Mouse (Mus musculus) spleen, postnatal 10 days (tissue): ENCODE data around the gene Syna.

ENCODE experiments used
- DNase-seq, 2 experiments: peaks; one replicate each; pipeline ENCODE4 v3.0.0; 2021 to 2022; ENCODE audit warnings: low spot score in 2 of 2

Gene Syna

DNA sequence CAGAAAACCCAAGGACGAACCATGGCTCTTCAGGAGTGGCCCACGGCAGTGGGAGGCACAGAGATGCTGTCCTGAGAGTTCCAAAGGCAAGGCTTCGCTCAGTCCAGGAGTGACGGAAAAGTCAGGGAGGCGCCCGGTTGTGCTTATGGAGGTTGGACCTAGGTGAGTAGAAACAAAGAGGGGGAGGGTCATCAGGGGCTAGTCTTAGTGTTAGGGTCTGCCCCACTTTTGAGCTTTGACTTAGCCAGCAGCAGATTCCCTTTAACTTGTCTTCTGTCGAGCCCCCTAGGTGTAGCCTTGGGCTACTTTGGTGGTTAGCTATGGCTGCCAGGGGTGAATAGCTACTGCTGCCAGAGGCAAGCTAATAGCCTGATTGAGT lies at the start of gene Syna:
Gene Syna (minus strand): TSS at position 101 of the 379 bp plus-strand sequence.
- no peak for DNase-seq

DNA sequence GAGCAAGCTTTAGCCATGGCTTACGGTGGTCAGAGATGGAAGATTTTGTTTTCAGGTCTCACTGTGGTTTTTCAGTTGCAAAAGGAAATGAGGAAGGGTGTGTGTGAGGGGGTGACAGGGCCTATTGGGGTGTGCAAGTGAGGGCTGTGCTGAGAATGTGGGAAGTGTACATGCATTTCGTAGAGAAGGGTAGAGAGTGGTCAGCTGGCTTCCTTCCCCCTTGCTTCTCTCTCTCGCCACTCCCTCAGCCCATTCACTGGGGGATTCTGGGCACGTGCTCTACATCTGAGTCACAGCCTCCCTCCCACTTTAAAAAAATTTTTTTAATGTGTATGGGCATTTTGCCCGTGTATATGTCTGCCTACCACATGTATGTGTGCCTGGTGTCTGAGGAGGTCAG lies 47.1 kb upstream of the Syna start:
- peak in 1 of 2 experiments; percentile 43 for DNase-seq

DNA sequence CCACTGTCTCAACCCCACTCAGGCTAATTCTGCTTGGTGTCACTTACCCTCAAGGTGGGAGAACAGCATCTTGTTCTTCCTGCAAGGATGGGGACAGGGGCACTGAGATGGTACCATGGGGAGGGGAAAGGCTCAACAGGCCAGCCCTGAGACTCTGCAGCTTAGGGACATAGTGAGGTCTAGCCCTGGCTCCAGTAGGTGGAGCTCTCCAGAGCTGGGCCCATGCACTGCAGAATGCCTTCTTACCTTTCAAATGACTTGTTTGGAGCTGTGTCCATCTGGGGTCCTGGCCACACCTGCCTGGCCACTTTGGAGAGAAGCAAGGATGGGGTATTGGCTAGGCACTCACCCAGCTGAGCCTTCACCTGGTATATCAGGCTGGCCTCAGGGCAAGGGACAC lies 46.3 kb upstream of the Syna start:
- DNase-seq = peak in 1 of 2 experiments; percentile 35

DNA sequence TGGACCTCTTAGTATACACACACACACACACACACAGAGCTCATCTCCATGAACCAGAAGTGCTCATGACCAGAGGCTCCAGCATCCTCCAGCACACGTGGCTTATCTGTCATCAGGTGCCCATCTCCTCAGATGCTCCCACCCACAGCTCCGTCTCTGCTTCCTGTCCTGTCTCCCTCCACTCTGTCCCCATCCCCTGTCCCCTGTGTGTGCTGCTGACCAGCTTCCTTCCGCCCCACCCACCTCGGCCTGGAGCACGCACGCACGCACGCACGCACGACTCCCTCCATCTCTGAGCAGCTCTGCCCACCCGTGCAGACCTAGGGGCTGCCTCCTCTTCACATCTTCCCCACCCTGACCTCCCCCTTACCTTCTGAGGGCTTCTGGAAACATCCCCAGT lies 44.4 kb upstream of the Syna start:
- DNase-seq = no peak

DNA sequence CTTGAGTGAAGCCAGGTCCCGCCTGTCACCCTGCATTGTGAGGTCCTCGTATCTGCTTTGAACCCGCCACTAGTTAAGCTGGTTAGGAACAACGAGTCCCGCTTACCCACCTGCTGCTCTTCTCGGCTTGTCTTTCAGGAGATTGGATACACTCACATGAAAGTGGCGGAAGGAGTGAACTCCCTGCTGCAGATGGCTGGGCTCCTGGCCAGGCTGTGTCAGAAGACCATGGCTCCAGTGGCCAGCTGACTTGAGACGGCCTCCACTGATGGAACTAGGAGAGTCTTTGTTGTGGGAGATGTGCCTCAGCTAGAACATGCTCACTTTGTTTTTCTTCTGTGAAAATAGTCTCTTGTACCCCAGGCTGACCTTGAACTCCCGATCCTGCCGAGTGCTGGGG lies 37.7 kb upstream of the Syna start:
- DNase-seq = no peak

DNA sequence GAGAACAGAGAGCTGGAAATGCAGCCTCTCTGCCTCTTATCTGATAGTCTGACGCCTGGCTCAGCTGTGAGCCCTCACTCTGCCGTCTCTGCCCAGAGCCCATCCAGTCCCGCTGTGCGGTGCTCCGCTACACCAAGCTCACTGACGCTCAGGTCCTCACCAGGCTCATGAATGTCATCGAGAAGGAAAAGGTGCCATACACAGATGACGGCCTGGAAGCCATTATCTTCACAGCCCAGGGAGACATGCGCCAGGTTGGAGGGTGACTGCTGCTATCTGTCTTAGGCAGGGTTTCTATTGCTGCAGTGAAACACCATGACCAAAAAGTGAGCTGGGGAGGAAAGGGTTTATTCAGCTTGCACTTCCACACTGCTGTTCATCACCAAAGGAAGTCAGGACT lies 33.1 kb upstream of the Syna start:
- peak in 1 of 2 experiments; percentile 61 for DNase-seq

DNA sequence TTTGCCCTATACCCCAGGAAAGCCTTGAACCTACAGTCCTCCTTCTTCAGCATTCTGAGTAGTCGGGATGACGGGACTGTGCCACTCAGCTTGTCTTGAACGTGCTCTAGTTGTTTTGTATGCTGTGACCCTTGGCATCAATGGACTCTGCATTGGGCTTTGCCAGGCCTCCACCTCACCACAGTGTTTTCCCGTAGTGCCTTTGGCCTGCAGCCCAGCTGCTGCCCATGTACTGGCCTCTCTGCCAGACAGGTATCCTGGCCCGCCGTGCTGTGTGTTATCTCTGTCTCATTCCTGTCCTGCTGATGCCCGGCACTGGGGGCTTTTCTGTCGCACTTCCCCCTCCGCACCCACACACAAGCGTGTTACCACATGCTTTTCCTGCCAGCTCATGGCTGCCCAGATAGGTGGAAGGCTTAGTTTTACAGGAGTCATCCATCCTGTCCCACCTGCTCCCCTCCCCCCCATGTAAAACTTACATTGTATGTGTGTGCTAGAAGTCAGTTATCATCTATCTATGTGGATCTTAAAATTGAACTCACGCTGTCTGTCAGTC lies 32.1 kb upstream of the Syna start:
- DNase-seq = no peak

DNA sequence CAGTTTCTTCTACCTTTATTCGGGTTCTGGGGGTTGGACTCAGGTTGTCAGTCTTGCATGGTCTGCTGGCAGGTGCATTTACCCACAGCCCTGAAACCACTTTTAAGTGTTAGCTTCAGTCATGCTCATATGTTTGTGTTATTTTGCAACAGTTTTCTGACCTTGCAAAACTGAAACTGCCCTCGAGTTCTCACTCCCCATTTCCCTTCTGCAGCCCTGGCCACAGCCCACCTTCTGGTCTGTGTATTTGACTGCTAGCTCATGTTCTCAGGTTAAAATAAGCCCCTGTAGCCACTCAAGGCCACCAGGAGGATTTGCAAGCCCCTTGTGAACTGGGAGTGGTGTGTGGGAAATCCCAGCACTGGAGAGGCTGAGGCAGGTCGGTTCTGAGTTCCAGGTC lies 29.9 kb upstream of the Syna start:
- no peak for DNase-seq

DNA sequence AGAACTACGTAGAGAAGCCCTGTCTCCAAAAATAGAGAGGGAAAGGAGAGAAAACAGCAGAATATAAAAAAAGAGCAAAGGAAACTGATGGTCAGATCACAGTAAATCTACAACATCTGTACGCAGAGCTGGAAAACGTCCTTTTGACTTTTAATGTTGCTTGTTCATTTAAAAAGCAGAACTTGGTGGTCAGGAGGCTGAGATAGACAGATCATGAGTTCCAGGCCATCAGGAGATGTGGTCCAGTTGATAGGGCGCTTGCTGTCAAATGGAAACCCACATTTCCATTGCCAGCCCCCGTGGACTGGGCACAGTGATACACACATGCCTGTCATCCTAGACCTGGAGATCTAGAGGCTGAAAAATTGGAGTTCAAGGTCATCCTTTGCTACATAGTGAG lies 24.8 kb upstream of the Syna start:
- no peak for DNase-seq

DNA sequence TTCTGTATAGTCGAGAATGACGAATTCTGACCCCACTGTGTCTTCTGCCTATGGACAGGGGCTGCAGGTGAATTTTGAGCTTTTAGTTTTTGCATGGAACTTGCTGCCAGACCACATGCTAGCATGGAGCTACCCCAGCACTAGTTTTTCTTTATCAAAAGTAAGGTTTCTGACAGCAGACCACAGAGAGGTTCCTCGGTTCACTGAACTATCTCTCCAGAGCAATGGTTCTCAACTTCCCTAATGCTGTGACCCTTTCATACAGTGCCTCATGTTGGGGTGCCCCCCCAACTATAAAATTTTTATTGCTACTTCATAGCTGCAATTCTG lies 23.9 kb upstream of the Syna start:
- no peak for DNase-seq

DNA sequence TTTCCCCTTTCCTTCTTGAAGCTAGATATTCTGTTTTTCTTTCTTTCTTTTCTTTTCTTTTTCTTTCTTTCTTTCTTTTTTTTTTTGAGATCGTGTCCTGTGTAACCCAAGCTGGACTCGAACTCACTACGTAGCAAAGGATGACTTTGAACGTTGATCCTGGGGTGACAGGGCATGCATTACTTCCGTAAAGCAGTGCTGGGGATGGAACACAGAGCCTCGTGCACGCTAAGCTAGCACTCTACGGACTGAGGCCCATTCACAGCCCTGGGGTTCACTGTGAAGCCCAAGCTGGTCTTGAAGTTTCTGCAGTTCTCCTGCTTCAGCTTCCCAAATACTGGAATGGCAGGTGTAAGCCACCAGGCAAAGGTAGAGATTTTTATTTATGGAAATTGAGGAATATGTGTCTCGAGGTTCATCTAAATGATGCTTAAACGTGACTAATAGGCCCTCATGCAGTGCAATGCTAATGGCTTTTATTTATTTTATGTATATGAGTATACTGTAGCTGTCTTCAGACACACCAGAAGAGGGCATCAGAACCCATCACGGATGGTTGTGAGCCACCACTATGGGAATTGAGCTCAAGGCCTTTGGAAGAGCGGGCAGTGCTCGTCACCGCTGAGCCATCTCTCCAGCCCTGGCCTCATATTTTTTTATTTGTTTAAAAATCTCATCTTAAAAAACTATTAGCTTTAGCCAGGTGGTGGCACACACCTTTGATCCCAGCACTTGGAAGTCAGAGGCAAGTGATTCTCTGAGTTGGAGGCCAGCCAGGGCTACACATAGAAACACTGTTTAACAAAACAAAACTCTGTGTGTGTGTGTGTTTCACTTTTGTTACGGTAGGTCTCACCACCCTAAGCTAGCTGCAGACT lies 23.3 kb upstream of the Syna start:
- no peak for DNase-seq

DNA sequence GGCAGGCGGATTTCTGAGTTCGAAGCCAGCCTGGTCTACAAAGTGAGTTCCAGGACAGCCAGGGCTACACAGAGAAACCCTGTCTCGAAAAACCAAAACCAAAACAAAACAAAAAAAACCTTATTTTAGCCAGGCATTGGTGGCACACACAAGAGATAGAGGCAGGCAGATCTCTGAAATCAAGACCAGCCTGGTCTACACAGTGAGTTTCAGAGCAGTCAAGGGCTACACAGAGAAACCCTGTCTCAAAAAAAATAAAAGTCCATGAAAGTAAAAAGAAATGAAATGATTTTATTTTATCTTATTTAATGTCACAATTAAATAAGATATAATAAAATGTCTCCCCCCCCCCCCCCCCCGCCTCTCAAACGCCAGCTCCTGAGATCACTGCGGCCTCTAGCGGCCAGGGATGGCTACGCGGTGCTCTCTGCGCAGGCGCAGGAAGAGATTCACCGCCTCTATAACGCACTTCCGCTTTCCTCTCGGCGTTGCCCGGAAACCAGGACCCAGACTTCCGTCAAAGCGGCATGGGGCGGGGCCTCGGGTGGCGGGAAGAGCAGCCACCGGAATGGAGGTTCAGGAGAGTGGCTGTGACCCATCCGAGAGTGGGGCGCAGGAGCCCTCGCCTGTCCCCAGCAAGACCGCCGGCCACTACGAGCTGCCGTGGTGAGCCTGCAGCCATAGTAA lies 22.4 kb upstream of the Syna start:
- peak; percentile 95 to 99 for DNase-seq

DNA sequence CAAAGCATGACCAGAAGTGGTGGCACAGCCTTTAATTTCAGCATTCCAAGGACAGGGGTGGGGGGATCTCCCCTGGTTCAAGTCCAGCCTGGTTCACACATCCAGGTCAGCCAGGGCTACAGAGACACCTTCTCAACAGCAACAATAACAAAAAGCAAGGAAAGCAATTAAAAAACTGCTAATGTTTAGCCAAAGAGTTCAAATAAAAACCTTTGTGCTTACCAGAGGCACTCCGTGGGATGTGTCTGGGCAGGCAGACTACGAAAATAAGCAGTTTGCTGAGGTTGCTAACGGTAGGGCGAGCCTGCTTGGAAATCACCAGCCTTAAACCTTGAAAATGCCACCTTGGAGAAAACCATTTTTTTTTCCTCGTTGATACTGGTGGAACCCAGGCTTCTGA lies 21.2 kb upstream of the Syna start, which contains the start of gene Rfc2:
Gene Rfc2 (plus strand): TSS at position 221 of the 400 bp plus-strand sequence.
- DNase-seq = no peak

DNA sequence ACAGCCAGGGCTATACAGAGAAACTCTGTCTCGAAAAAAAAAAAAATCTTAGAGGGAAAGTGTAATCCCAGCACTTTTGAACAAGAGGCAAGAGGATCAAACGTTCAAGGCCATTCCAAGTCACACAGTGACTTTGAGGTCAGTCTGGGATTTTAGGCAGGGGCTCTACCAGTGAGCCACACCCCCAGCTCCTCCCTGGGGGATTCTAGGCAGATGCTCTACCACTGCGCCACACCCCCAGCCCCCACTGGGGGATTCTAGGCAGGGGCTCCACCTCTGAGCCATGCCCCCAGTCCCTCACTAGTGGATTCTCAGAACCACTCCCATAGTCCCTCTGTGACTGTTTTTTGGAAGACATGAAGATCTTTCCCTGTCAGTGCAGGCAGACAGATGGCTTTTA lies 19.2 kb upstream of the Syna start:
- DNase-seq = no peak

DNA sequence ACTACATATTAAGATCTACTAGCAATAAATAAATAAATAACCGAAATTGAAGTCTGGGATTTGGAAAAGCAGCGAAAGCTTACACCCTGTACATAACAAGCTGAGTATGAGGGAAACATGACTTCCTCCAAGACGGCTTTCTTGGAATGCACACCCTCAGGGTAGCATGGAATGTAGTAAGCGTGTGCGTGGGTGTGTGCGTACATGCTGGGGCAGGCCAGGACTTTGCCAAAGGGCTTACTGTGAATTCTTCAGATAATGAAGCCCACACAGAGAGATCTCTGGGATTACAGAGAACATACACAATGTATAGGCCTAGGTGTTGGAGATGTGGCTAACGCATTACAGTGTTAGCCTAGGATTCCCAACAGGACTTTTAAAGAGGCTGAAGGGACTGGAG lies 17.6 kb upstream of the Syna start:
- no peak for DNase-seq

DNA sequence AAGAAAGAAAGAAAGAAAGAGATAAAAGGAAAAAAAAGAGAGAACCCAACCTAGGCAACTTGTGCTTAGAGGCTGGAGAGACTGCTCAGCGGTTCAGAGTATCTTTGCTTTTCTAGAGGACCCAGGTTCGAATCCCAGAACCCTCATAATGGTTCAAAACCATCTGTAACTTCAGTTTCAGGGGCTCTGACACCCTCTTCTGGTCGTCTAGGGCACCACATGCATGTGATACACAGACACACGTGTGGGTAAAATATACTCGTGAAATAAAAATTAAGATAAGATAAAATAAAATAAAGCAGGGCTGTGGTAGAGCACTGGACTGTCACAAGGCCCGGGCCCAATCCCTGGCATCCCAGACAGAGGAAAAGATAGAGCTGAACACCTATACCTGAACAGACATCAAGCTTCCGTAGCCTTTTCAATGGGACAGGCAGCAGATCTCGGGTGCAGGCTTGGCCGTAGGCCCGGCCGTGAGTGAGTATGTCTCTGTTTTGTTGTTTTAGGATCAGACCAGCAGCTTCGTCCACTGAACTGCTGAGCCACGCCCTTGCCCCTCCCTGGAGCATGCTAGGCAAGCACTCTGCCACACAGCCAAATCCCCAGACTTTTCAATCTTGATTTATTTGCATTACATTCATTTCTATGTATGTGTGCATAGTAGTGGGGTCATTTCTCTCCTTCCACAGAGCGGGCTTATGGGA lies 16.7 kb upstream of the Syna start:
- DNase-seq = peak in 1 of 2 experiments; percentile 56

DNA sequence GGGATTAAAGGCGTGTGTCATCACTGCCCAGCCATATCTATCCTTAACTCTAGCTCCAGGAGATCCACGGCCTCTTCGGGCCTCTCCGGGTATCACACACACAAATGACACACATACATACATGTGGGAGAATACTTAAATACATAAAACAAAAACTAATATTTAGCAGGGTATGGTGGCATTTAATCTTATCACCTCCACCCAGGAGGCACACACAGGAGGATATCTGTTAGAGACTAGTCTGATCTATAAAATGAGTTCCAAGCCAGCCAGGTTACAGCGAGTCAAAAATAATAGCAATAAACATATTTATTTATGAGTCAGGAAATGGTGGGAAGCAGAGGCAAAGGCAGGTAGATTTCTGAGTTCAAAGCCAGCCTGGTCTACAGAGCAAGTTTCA lies 15.9 kb upstream of the Syna start:
- DNase-seq = no peak

DNA sequence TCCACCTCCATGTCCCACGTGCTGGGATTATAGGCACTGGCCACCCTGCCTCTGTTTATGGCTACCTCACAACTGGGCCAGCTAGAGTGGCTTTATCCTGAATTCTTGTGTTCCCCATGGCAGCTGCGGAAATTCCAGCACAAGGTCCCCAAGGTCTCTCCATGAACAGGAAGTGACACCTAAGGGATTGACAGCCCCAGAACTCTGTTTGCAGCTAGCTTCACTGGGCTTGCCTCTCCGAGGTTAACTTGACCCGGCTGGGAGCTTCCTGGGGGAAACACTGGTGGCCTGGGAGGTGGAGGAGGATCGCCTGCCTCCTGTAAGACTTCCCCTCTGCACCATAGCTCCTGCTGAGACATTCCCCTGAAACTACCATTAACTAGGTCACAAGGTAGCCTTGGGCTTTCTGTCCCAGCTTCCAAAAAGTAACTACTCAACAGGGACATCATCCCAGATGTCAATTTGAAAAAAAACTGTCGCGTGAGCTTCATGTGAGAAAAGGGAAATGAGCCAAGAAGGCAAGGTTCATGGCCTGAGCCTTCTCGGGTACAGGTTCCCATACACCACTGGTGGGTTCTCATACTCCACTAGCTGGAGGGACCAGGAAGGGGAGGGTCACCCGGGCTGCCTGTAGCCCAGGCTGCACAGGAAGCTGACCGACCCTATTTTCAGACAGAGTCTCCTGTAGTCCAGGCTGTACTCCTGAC lies 12.7 kb upstream of the Syna start:
- peak in 1 of 2 experiments; percentile 29 for DNase-seq

DNA sequence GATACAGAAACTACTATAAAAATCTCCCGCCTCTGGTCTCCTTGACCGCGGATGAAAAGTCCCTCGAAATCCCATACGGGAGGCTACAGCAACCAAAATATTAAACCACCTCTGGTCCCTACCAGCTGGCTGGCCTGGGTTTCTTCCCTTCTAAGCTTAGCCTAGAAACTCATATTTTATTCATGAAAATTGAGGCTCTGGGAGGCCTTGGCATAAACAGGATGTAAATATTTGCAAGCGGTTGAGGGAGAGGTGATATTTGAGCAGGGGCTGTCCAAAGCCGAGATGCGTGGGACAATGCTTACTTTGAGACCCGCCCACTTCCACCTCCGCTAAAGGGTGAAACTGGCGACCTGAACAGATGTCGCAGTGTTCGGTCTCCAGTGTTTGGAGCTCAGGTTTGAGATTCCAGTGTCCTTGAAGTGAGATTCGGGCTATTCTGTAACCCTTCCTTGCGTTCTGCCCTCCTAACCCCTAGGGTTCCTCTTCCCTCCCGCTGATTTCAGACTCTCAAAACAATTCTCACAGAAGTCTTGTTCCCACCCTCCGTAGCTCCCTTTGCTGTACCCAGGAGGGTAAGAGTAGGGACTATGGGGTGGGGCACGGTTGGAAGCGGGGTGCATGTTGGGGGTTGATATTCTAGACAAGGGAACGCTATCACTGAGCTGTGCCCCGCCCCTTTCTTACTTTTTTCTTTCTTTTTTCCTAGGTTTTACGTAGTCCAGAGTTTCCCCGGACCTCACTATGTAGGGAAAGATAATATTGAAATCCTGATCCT lies 11.9 kb upstream of the Syna start:
- peak; percentile 42 to 58 for DNase-seq

DNA sequence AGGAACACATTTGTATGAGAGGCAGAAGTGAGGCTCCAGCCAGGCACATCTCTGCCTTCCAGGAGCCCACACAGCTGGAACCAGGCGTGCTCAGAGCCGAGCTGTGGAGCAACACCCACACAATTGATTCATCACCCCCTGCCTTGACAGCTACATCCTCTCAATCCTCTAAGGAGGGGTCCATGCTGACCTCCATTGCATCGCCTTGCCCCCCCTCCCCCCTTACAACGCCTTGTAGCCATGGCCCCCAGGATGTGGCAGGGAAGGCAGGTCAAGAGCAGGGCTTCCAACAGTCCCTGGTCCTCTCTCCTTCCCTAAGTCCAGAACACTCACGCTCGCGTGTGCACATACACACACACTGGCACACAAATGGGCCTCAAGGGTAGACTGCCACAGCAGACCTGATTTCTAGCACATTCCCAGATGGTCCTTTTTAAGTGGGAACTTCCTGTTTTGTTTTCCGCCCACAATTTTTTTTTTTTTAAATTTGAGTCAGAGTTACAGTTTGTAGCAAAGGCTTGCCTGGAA lies 9.1 kb upstream of the Syna start:
- no peak for DNase-seq

DNA sequence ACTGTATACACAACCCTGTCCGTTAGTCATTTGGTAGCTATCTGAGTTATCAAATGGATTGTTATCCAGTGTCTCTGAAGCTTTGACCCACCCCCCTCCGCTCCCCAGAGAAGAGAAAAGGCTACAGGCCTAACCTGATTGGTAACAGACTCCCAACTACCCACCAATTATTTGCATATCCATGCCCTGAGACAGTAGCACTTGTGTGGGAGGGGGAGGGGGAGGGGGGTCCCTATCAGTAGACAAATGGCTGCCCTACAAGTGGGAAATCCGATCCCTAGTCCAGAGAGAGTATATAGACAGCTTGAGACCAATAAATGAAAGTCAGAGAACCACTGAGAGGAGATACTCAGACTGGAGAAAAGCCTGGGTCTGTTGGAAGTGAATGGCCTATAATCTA lies 8.1 kb upstream of the Syna start:
- no peak for DNase-seq
